Mouse (Mus musculus) brain, embryonic 14.5 days (tissue): ENCODE data around the gene Atp8b4.

Experiments used
- CTCF ChIP-seq: fragments of 200-500 bp; IDR thresholded peaks from 2 replicates; pipeline ENCODE4 v1.5.1; 2012; ENCODE audit warnings: inconsistent platforms, mild to moderate bottlenecking, moderate library complexity, borderline replicate concordance; ENCODE audit not compliant: insufficient read depth, insufficient read length; ENCODE audit errors: extremely low read depth
- POLR2A ChIP-seq: fragments of 200-500 bp; IDR thresholded peaks from 2 replicates; pipeline ENCODE4 v1.6.1; 2012; ENCODE audit warnings: mild to moderate bottlenecking, inconsistent platforms, borderline replicate concordance; ENCODE audit not compliant: poor library complexity, insufficient read depth, insufficient read length, severe bottlenecking; ENCODE audit errors: extremely low read depth

GRCm38 (mm10) chr2:126369815-126370214, 130.7 kb downstream of the Atp8b4 start:
- no peak for TF ChIP-seq POLR2A
- TF ChIP-seq CTCF = no peak
